13 mouse cellular contexts compared by ENCODE assay signal in the genomic region with DNA sequence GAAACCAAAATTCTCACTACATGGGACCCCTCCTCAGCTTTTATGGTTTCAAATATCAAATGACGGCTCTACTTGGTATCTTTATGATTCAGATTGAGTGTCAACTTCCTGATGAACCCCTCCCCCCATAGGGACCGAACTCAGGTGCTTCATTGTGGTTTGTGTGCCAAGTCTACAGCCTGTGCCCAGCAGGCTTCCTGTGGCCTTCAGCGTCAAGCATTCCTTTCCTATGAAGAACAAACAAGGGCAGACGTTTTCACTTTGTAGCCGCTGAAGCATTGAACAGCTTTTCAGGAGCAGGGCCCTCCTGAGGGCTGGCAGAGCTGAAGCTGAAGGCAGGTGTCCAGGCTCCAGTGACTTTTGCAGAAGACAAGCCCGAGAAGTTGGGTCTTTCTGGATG. TPM values are rescaled to one million over a fixed set of nuclear protein-coding genes. Genes with fewer than 3 reads are reported as not detected.
DNase-seq lines count a peak whose midpoint lies in the region; ATAC-seq lines count a peak whose summit lies in the region.
"Had no signal": no experiment of that assay in that cellular context is flagged by ENCODE, and none has a peak within 500 bp of the region (broad histone marks: within the 10 kb centered on the region; RNA-seq: fewer than 3 reads in every experiment).

No protein-coding gene starts in this region.

- peak; percentile 35 for DNase-seq in adrenal gland, postnatal 10 days
- no peak for DNase-seq in adrenal gland, adult 18-20 months (ENCODE audit: low spot score in 2 of 2)
- DNase-seq in heart, postnatal 25 days (ENCODE audit: low spot score) = no peak
- peak; percentile 13 for DNase-seq in thymus, postnatal 14 days
- no peak for DNase-seq in thymus, postnatal 4 days
- DNase-seq in ovary, adult 18-20 months (ENCODE audit: low spot score) = no peak
- DNase-seq in liver, embryonic 11.5 days (ENCODE audit: low spot score) = no peak
- DNase-seq: adrenal gland, adult 8-10 months; gastrocnemius, postnatal 14 days; spleen, adult 18-20 months had no signal

- no peaks in the 10 kb centered on the region for H3K9me3 ChIP-seq in heart, embryonic 16.5 days (replicated peaks; ENCODE audit: control insufficient read depth, low read length)
- H3K9me3 ChIP-seq in liver, embryonic 11.5 days (ENCODE audit: control insufficient read depth, low read length) = no peaks in the 10 kb centered on the region
- H3K9me3 ChIP-seq: limb, embryonic 12.5 days had no signal

- H3K36me3 ChIP-seq in heart, embryonic 16.5 days (ENCODE audit: control insufficient read depth, insufficient read depth) = peaks cover 17% of the 10 kb centered on the region
- peaks cover 13% of the 10 kb centered on the region; the same call in 1 of the 2 replicates for H3K36me3 ChIP-seq in liver, embryonic 11.5 days (ENCODE audit: control insufficient read depth, insufficient read depth, low read length)

- peak overlapping the region; percentile 12; the same call in 1 of the 2 replicates for H3K4me3 ChIP-seq in heart, embryonic 16.5 days (ENCODE audit: low read length)
- no peak overlapping the region for H3K4me3 ChIP-seq in liver, embryonic 11.5 days (ENCODE audit: low read depth, low read length)
- H3K4me3 ChIP-seq: limb, embryonic 12.5 days had no signal

- H3K27ac ChIP-seq in heart, embryonic 16.5 days (ENCODE audit: low read length) = peak overlapping the region; percentile 94
- no peak overlapping the region for H3K27ac ChIP-seq in liver, embryonic 11.5 days (ENCODE audit: low read depth, low read length)
- H3K27ac ChIP-seq: limb, embryonic 12.5 days had no signal

- peaks cover 35% of the 10 kb centered on the region for H3K4me1 ChIP-seq in heart, embryonic 16.5 days (ENCODE audit: control insufficient read depth, insufficient read depth, low read length)
- H3K4me1 ChIP-seq in liver, embryonic 11.5 days (replicated peaks; ENCODE audit: control insufficient read depth, insufficient read depth, low read length) = no peaks in the 10 kb centered on the region
- H3K4me1 ChIP-seq: limb, embryonic 12.5 days had no signal

- intact Hi-C loops in heart, postnatal 25 days (cut with DNase I) = no loop called here

- H3K4me2 ChIP-seq in heart, embryonic 16.5 days (ENCODE audit: low read depth, low read length) = peak overlapping the region; percentile 28; the same call in 1 of the 2 replicates
- H3K4me2 ChIP-seq in liver, embryonic 11.5 days = no peak overlapping the region
- H3K4me2 ChIP-seq: limb, embryonic 12.5 days had no signal

- H3K27me3 ChIP-seq in heart, embryonic 16.5 days (ENCODE audit: control insufficient read depth, insufficient read depth, low read length) = no peaks in the 10 kb centered on the region
- H3K27me3 ChIP-seq in liver, embryonic 11.5 days (replicated peaks; ENCODE audit: control insufficient read depth, insufficient read depth, low read length) = 0 out of 2 replicates have a peak, but pooled peaks cover 2% of the 10 kb centered on the region
- H3K27me3 ChIP-seq: limb, embryonic 12.5 days had no signal

- H3K9ac ChIP-seq in heart, embryonic 16.5 days (ENCODE audit: low read length) = peak overlapping the region; percentile 40; the same call in 1 of the 2 replicates
- no peak overlapping the region for H3K9ac ChIP-seq in liver, embryonic 11.5 days (ENCODE audit: low read depth, low read length)
- H3K9ac ChIP-seq: limb, embryonic 12.5 days had no signal

- no peak for ATAC-seq in heart, embryonic 16.5 days (replicated peaks; ENCODE audit: extremely low read depth, insufficient read depth, low FRiP score)
- no peak for ATAC-seq in liver, embryonic 11.5 days (replicated peaks; ENCODE audit: low FRiP score)
- ATAC-seq: forebrain, embryonic 14.5 days had no signal

- WGBS in heart, embryonic 16.5 days = 27% methylated on average over 6 of the region's 6 CpGs
- WGBS in liver, embryonic 11.5 days = 53% methylated on average over 6 of the region's 6 CpGs

RNA-seq across cellular contexts. Expression of a gene that starts 9.6 kb away (rescaled TPM):
- 100 to 1,000 TPM; 175 to 192 TPM for total RNA-seq in adrenal gland, postnatal 10 days (2021)
- 100 to 1,000 TPM; 173 to 206 TPM for total RNA-seq in adrenal gland, adult 18-20 months (2021)
- 97.6 and 105 TPM in 2 replicates for polyA plus RNA-seq in heart, embryonic 16.5 days (2015; fragmentation: Nextera tagmentation; extraction: Ambion mirVana)
- 100 to 1,000 TPM; 301 to 306 TPM for total RNA-seq in heart, postnatal 25 days (2021)
- 73.7 and 79.5 TPM in 2 replicates for polyA plus RNA-seq in liver, embryonic 11.5 days (2014; fragmentation: Nextera tagmentation; extraction: Ambion mirVana)

Comparison
In these comparisons a context has a peak if more than half of its experiments do, and no peak if none do; other contexts are left out.
1. DNase-seq: peak in adrenal gland, postnatal 10 days (single experiment) and thymus, postnatal 14 days (single experiment); none in adrenal gland, adult 18-20 months (0 of 2), heart, postnatal 25 days (single experiment), thymus, postnatal 4 days (single experiment), ovary, adult 18-20 months (single experiment) and liver, embryonic 11.5 days (single experiment).